Mouse (Mus musculus) MEL-GATA-1-ER (cell line): Measurements from ENCODE around the gene Slc12a8.

Experiments used
- DNase-seq: peaks from one replicate; pipeline ENCODE4 v3.0.0-alpha.2; 2012; ENCODE audit warnings: low read depth; ENCODE audit errors: extremely low read depth

Slc12a8 gene

GRCm38 (mm10) chr16:33672188-33672587, 155.1 kb downstream of the Slc12a8 start:
- DNase-seq, result no peak

GRCm38 (mm10) chr16:33672643-33673042, 155.5 kb downstream of the Slc12a8 start:
- DNase-seq, result no peak

GRCm38 (mm10) chr16:33673530-33674109, 156.5 kb downstream of the Slc12a8 start:
- no peak for DNase-seq

- DNase-seq, result no peak
Observed at GRCm38 (mm10) chr16:33675151-33675847, 158.2 kb downstream of the Slc12a8 start.

- DNase-seq, result no peak
Observed at GRCm38 (mm10) chr16:33675848-33676184, 158.7 kb downstream of the Slc12a8 start.

- no peak for DNase-seq
Observed at GRCm38 (mm10) chr16:33676347-33677312, 159.5 kb downstream of the Slc12a8 start.

- no peak for DNase-seq
Observed at GRCm38 (mm10) chr16:33677313-33677690, 160.2 kb downstream of the Slc12a8 start.

- no peak for DNase-seq
Observed at GRCm38 (mm10) chr16:33677901-33678300, 160.8 kb downstream of the Slc12a8 start.

- no peak for DNase-seq
Observed at GRCm38 (mm10) chr16:33680271-33680670, 163.1 kb downstream of the Slc12a8 start.

- DNase-seq, result no peak
Observed at GRCm38 (mm10) chr16:33680816-33681215, 163.7 kb downstream of the Slc12a8 start.

GRCm38 (mm10) chr16:33681661-33682060, 164.5 kb downstream of the Slc12a8 start:
- DNase-seq, result no peak

- no peak for DNase-seq
Observed at GRCm38 (mm10) chr16:33682651-33683050, 165.5 kb downstream of the Slc12a8 start.

GRCm38 (mm10) chr16:33683206-33684161, 166.4 kb downstream of the Slc12a8 start:
- peak; percentile 28 for DNase-seq

GRCm38 (mm10) chr16:33684162-33684702, 167.1 kb downstream of the Slc12a8 start, which contains the start of gene Heg1:
Heg1 (plus strand) TSS chr16:33684370.
- DNase-seq, result no peak

- DNase-seq, result peak; percentile 45
Observed at GRCm38 (mm10) chr16:33684703-33685701, 167.9 kb downstream of the Slc12a8 start.

- no peak for DNase-seq
Observed at GRCm38 (mm10) chr16:33686056-33686455, 168.9 kb downstream of the Slc12a8 start.

GRCm38 (mm10) chr16:33687724-33688123, 170.6 kb downstream of the Slc12a8 start:
- DNase-seq, result no peak

- peak; percentile 36 for DNase-seq
Observed at GRCm38 (mm10) chr16:33690975-33691747, 174.0 kb downstream of the Slc12a8 start.

- DNase-seq, result no peak
Observed at GRCm38 (mm10) chr16:33693553-33693952, 176.4 kb downstream of the Slc12a8 start.
